Mouse (Mus musculus) limb, embryonic 14.5 days (tissue): ENCODE data around the gene Cds1. TPM values are rescaled to one million over a fixed set of nuclear protein-coding genes. Genes with fewer than 3 reads are reported as not detected.
"Not testable (repeated sequence)": the region's sequence is repeated elsewhere in the genome, so short reads cannot be mapped to it uniquely, and the experiment has no call there.

Experiments used
- ATAC-seq: fragments of 200-750 bp; cut with Nextera tagmentation; 2 replicates; pipeline ENCODE4 v1.8.0; 2017; ENCODE audit warnings: low read depth, moderate number of reproducible peaks, moderate TSS enrichment; ENCODE audit not compliant: low FRiP score
- DNase-seq: peaks from one replicate; pipeline ENCODE4 v3.0.0-alpha.2; 2015; ENCODE audit warnings: low spot score
- H3K27ac ChIP-seq: fragments of 300-500 bp; sonication (generic); replicated peaks from 2 replicates; pipeline ENCODE4 v1.5.1; 2014; ENCODE audit warnings: low read depth, mild to moderate bottlenecking, low read length, moderate library complexity, mixed read lengths
- H3K27me3 ChIP-seq: fragments of 300-500 bp; sonication (generic); 2 replicates; pipeline ENCODE4 v1.6.1; 2014; ENCODE audit warnings: low read length, mixed read lengths; ENCODE audit not compliant: control insufficient read depth, insufficient read depth
- H3K36me3 ChIP-seq: fragments of 300-500 bp; sonication (generic); 2 replicates; pipeline ENCODE4 v1.6.1; 2014; ENCODE audit warnings: mild to moderate bottlenecking, low read length, moderate library complexity, mixed read lengths; ENCODE audit not compliant: control insufficient read depth, insufficient read depth
- H3K4me1 ChIP-seq: fragments of 300-500 bp; sonication (generic); 2 replicates; pipeline ENCODE4 v1.6.1; 2014; ENCODE audit warnings: antibody characterized with exemption, low read length, mixed read lengths; ENCODE audit not compliant: control insufficient read depth, insufficient read depth
- H3K4me2 ChIP-seq: fragments of 300-500 bp; sonication (generic); replicated peaks from 2 replicates; pipeline ENCODE4 v1.6.1; 2014; ENCODE audit warnings: low read depth, mild to moderate bottlenecking, low read length, moderate library complexity; ENCODE audit not compliant: severe bottlenecking
- H3K4me3 ChIP-seq: fragments of 300-500 bp; sonication (generic); replicated peaks from 2 replicates; pipeline ENCODE4 v1.5.1; 2014; ENCODE audit warnings: low read length
- H3K9ac ChIP-seq: fragments of 300-500 bp; sonication (generic); 2 replicates; pipeline ENCODE4 v1.6.1; 2014; ENCODE audit warnings: mild to moderate bottlenecking, low read depth, low read length, moderate library complexity; ENCODE audit not compliant: severe bottlenecking
- H3K9me3 ChIP-seq: fragments of 300-500 bp; sonication (generic); 2 replicates; pipeline ENCODE4 v1.6.1; 2016; ENCODE audit warnings: low read length; ENCODE audit not compliant: control insufficient read depth
- POLR2A ChIP-seq: fragments of 200-500 bp; IDR thresholded peaks from 2 replicates; pipeline ENCODE4 v1.8.0; 2012; ENCODE audit warnings: inconsistent platforms, mild to moderate bottlenecking, moderate library complexity, borderline replicate concordance; ENCODE audit not compliant: insufficient read depth, insufficient read length; ENCODE audit errors: extremely low read depth
- WGBS: fragments of 180-500 bp; shearing (Covaris S2); extraction: QIAGEN DNeasy Blood & Tissue Kit; methylation state at CpG from one replicate; pipeline ENCODE4 v1.1.7; 2014; 5-methylcytosine and 5-hydroxymethylcytosine counted together
- polyA plus RNA-seq, 2 experiments: library from polyadenylated mRNA; depleted of rRNA in 1 of 2; stranded (reverse) in 1 of 2; unstranded in 1 of 2; fragments of >200 nt; fragmentation: Nextera tagmentation in 1 of 2; extraction: Ambion mirVana in 1 of 2; gene quantifications; 2 replicates each; pipeline versions ENCODE4 v1.2.1 to v1.2.3; 2012 to 2014

Cds1 gene
- polyA plus RNA-seq, 2 experiments, result 5.9 to 9.2 TPM

- no peak overlapping the region for H3K4me2 ChIP-seq
- ATAC-seq, result no peak
- H3K9me3 ChIP-seq, result no peaks in the 10 kb centered on the region
- no peak for TF ChIP-seq POLR2A
- no peak for DNase-seq
- H3K27ac ChIP-seq, result no peak overlapping the region
- no peaks in the 10 kb centered on the region; the same call in 1 of the 2 replicates for H3K4me1 ChIP-seq
- H3K36me3 ChIP-seq, result peaks cover 57% of the 10 kb centered on the region
- no peak overlapping the region for H3K9ac ChIP-seq
- 90% methylated on average over 5 of the region's 5 CpGs for WGBS
- H3K4me3 ChIP-seq, result no peak overlapping the region
- no peaks in the 10 kb centered on the region for H3K27me3 ChIP-seq
Measured at GRCm38 (mm10) chr5:101832991-101833390, 68.1 kb downstream of the Cds1 start.

GRCm38 (mm10) chr5:101833875-101834274 lies 68.9 kb downstream of the Cds1 start:
- Histone ChIP-seq H3K9ac (no peak overlapping the region), H3K4me2 (no peak overlapping the region), H3K27ac (no peak overlapping the region), H3K36me3 (peaks cover 65% of the 10 kb centered on the region), H3K9me3 (no peaks in the 10 kb centered on the region), H3K4me1 (no peaks in the 10 kb centered on the region; the same call in 1 of the 2 replicates), H3K4me3 (no peak overlapping the region), H3K27me3 (no peaks in the 10 kb centered on the region)
- 80% methylated on average over 8 of the region's 8 CpGs for WGBS
- DNase-seq, result no peak
- no peak for TF ChIP-seq POLR2A
- no peak for ATAC-seq

- Histone ChIP-seq H3K27me3 (no peaks in the 10 kb centered on the region), H3K4me1 (no peaks in the 10 kb centered on the region), H3K9ac (no peak overlapping the region), H3K27ac (no peak overlapping the region), H3K4me3 (no peak overlapping the region), H3K9me3 (no peaks in the 10 kb centered on the region), H3K4me2 (no peak overlapping the region), H3K36me3 (peaks cover 84% of the 10 kb centered on the region)
- TF ChIP-seq POLR2A, result no peak
- no peak for DNase-seq
- no peak for ATAC-seq
- WGBS, result 83% methylated on average over 11 of the region's 11 CpGs
Measured at GRCm38 (mm10) chr5:101836221-101836620, 71.3 kb downstream of the Cds1 start.

- not testable (repeated sequence) for H3K4me2 ChIP-seq, H3K27ac ChIP-seq, DNase-seq, H3K4me1 ChIP-seq, H3K9me3 ChIP-seq, ATAC-seq, H3K27me3 ChIP-seq, H3K9ac ChIP-seq, H3K4me3 ChIP-seq
- H3K36me3 ChIP-seq, result peaks cover 85% of the 10 kb centered on the region
- WGBS, result 97% methylated on average over 2 of the region's 2 CpGs
Measured at GRCm38 (mm10) chr5:101837605-101838004, 72.7 kb downstream of the Cds1 start.

GRCm38 (mm10) chr5:101840476-101840875 lies 75.5 kb downstream of the Cds1 start:
- H3K9ac ChIP-seq, result no peak overlapping the region
- TF ChIP-seq POLR2A, result no peak
- H3K4me2 ChIP-seq, result no peak overlapping the region
- H3K27me3 ChIP-seq, result no peaks in the 10 kb centered on the region
- H3K36me3 ChIP-seq, result peaks cover 94% of the 10 kb centered on the region
- no peak overlapping the region for H3K4me3 ChIP-seq
- no peaks in the 10 kb centered on the region for H3K9me3 ChIP-seq
- H3K4me1 ChIP-seq, result no peaks in the 10 kb centered on the region
- ATAC-seq (no peak), DNase-seq (no peak)
- no peak overlapping the region for H3K27ac ChIP-seq
- 96% methylated on average over 5 of the region's 5 CpGs for WGBS

- peaks cover 100% of the 10 kb centered on the region for H3K36me3 ChIP-seq
- H3K4me3 ChIP-seq, result no peak overlapping the region
- DNase-seq (no peak), ATAC-seq (no peak)
- no peak overlapping the region for H3K4me2 ChIP-seq
- TF ChIP-seq POLR2A, result no peak
- H3K27me3 ChIP-seq, result no peaks in the 10 kb centered on the region
- H3K4me1 ChIP-seq, result no peaks in the 10 kb centered on the region
- H3K27ac ChIP-seq, result no peak overlapping the region
- 93% methylated on average over 14 of the region's 14 CpGs for WGBS
- H3K9me3 ChIP-seq, result no peaks in the 10 kb centered on the region
- no peak overlapping the region for H3K9ac ChIP-seq
Measured at GRCm38 (mm10) chr5:101845011-101845410, 80.1 kb downstream of the Cds1 start.
